Mouse (Mus musculus): ENCODE data around the gene Rest.

The Rest gene

DNA sequence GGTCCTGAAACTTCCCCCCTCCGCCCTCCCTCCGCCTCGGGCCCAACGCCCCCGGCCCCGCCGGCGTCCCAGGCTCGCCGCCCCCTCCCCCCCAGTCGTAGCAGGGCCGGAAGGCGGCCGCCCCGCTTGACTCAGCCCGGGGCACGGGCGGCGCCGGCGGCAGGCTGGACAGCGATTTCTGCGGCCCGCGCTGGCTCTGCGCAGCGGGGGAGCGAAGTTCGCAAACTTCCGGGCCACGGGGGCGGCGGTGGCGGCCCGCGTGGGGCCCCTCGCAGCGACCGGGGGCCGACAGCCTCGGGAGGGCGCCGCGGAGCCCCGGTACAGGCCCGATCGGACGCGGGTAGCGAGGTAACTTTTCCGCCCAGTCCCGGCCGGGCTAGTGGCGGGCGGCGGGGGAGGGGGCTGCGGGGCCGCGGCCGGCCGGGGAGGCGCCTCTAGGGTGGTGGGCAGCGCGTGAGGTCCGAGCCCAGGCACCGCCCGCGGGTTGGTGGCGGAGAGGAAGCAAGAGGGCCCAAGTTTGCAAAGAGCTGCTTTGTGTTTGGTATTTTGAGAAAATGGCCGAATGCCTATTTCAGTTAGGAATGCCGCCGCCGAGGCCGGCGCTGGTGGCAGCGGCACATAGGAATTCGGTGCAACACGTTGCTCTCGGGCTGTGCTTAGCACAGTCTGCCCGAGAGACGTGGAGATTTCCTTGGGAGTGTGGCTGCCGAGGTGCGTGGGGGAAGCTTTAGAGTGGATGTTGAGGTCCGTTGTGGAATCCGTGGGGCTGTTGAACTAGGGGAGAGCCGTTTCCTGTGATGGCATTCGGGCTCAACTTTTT lies 985 bp downstream of the Rest start:
- peak in 1 of 2 experiments; percentile 14 for DNase-seq

DNA sequence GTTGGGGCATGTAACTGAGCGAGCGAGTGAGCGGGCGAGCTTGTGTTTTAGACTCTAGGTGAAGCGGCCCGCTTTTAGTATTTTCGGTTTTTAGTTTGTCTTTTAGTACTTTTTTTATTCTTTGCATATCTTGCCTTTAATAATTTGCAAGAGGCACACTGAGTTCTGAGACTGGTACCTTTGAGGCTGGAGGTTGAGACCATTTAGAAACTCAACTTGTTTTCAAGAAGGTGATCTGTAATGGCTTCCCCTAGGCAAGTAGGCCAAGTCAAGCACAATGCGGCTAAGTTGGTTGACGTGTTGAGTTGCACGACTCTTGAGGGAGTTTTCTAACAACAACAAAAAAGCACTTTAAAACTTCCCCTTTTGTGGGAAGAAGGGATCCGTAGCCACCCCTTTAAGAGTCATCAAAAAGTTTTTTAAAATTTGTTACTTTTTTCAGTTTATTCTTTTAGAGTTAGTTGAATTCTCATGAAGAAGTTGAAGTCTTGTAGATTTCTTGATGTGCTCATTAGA lies 1.7 kb downstream of the Rest start:
- no peak for DNase-seq

GRCm38 (mm10) chr5:77267441-77267840 lies 2.1 kb downstream of the Rest start:
- no peak for DNase-seq

- no peak for DNase-seq
These were observed 2.8 kb downstream of the Rest start for GRCm38 (mm10) chr5:77267957-77268624.

DNA sequence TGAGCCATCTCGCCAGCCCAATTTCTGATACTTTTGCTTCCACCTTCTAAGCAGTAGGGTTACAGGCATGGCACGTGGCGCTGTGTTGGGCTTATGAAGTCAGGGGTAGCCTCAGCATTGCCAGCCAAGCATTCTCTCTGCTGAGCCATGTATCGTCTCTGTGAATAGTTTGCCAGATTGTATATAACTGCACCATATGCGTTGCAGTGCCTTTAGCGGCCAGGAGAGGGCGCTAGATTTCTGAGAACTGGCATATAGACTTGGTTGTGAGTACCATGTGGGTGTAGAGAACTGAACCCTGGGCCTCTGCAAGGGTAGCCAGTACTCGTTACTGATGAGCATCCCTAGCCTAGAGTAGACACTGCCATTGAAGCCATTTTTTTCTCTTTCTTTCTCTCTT lies 4.1 kb downstream of the Rest start:
- DNase-seq = no peak

- no peak for DNase-seq
These were observed 7.9 kb downstream of the Rest start for GRCm38 (mm10) chr5:77273151-77273550.

GRCm38 (mm10) chr5:77275950-77276349 lies 10.7 kb downstream of the Rest start:
- peak; percentile 15 to 17 for DNase-seq

DNA sequence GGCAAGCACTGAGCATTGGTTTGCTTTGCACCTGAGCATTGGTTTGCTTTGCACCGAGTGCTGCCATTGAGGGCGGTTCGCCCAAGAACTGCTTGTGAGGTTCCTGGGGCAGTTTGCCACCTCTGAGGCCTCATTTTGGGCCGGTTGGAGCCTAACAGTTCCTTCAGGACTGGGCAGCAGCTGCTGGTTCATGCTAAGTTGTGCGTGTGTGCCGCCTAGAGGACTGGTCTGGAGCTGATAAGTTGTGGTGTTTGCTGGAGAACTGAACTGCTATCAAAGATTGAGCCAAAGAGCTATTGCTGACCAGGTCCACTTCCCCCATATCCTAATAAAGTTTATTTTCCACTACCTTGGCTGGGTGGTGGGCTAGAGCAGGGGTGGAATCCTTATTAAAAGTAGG lies 11.9 kb downstream of the Rest start:
- DNase-seq = no peak

DNA sequence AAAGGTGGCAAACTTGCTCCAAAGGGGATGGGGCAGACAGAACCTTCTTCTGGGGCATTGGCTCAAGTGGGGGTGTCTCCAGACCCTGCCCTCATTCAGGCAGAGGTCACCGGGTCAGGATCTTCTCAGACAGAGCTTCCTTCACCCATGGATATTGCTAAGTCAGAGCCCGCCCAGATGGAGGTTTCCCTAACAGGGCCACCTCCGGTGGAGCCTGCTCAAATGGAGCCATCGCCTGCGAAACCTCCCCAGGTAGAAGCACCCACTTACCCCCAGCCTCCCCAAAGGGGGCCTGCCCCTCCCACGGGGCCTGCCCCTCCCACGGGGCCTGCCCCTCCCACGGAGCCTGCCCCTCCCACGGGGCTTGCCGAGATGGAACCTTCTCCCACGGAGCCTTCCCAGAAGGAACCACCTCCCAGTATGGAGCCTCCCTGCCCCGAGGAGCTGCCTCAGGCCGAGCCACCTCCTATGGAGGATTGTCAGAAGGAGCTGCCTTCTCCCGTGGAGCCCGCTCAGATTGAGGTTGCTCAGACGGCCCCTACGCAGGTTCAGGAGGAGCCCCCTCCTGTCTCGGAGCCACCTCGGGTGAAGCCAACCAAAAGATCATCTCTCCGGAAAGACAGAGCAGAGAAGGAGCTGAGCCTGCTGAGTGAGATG lies 16.4 kb downstream of the Rest start:
- DNase-seq = peak in 1 of 2 experiments; percentile 12

DNA sequence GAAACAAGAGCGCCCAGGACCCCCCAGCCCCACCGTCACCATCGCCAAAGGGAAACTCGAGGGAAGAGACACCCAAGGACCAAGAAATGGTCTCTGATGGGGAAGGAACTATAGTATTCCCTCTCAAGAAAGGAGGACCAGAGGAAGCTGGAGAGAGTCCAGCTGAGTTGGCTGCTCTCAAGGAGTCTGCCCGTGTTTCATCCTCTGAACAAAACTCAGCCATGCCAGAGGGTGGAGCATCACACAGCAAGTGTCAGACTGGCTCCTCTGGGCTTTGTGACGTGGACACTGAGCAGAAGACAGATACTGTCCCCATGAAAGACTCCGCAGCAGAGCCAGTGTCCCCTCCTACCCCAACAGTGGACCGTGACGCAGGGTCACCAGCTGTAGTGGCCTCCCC lies 17.0 kb downstream of the Rest start:
- peak; percentile 21 to 25 for DNase-seq

DNA sequence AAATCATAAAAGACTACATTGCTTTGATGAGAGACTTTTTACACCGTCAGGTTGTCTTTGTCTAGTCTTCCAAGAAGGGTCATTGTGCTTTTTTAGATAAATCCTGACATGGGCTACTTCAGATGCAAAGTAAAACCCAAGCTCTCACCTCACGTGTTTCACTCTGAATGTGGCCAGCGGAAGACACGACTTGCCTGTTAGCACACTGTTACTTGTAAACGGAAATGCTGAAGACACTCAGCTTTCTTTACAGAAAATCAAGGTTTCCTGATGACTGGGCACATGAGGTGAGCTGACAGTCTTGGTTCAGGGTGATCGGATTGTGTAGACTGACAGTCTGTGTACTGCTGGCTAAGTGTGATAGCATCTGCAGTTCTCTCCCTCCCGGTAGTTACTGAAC lies 20.4 kb downstream of the Rest start:
- DNase-seq = no peak

GRCm38 (mm10) chr5:77286904-77287303 lies 21.6 kb downstream of the Rest start:
- no peak for DNase-seq

DNA sequence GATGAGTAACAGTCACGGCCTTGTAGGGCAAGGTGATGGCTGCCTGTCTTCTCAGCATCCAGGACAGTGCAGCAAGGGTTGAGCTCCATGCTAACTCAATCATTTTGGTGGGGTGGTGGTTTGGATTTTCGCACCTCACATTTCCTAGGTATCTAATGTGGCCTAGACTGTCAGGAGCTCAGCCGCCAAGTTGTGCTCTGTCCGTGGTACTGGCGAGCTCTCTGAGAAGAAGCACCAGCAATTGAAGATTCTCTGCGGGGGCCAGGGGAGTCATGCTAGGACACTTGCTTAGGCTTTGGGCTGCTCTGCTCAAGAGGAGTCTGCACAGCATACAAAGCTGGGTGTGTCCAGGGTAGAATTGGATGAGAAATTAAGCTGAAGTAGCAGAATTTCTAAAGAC lies 22.6 kb downstream of the Rest start:
- DNase-seq = no peak

- DNase-seq = no peak
These were observed 24.4 kb downstream of the Rest start for GRCm38 (mm10) chr5:77289686-77290085.

GRCm38 (mm10) chr5:77290606-77291005 lies 25.3 kb downstream of the Rest start:
- no peak for DNase-seq

- DNase-seq = no peak
These were observed 27.7 kb downstream of the Rest start for GRCm38 (mm10) chr5:77292803-77293522.

GRCm38 (mm10) chr5:77299486-77299885 lies 34.2 kb downstream of the Rest start:
- DNase-seq = no peak

GRCm38 (mm10) chr5:77301296-77301903 lies 36.1 kb downstream of the Rest start:
- no peak for DNase-seq

- no peak for DNase-seq
These were observed 42.7 kb downstream of the Rest start for GRCm38 (mm10) chr5:77307821-77308553.

DNA sequence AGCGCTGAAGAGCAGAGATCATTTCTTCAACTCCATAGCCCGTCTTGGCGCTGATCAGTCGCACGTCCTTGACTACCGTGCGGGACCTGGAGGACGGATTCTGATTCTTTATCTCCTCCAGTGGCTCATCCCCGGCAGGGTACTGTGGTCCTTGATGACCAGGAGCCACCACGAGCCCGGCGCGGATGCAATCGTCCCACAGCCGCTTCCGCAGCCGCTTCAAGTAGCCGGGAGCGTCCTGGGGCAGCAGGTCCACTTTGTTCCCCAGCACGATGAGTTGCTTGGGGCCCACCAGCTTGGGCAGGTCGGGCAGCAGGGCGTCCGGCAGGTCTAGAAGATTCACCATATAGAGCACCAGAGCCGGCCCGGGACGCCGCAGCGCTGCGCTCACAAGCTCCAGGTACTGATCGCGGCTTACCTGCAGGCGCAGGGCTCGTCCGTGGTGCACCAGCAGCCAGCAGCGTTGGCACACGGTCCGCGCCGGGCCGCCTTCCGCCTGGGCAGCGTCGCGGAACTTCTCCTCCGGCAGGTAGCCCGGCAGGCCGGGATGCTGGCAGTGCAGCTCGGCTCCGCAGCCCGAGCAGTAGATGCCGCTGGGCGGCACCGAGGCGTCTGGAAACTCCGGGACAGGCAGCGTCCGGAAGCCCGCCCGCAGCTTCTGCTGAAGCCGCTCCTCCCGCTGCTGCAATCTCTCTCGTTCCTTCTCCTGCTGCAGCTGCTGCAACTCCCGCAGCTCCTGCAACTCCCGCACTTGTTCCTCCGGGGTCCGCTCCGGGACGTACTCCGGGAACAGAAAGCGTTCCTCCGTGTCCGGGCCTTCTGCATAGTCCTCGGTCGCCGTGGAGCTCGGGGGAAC lies 44.0 kb downstream of the Rest start:
- DNase-seq = peak in 1 of 2 experiments; percentile 54

All from cerebellum, postnatal 36 days (tissue).